Mouse (Mus musculus) A20 (cell line): ENCODE data around the gene Sec62.

Experiments used
- DNase-seq: peaks from one replicate; pipeline ENCODE4 v3.0.0-alpha.2; 2011; ENCODE audit warnings: low read depth, low spot score

Gene Sec62

GRCm38 (mm10) chr3:30792737-30793402 is at the start of gene Sec62:
Gene Sec62, plus strand, starts transcription at chr3:30792875.
- DNase-seq = peak; percentile 95

GRCm38 (mm10) chr3:30742891-30743290 is 49.8 kb upstream of the Sec62 start:
- no peak for DNase-seq

GRCm38 (mm10) chr3:30746006-30746405 is 46.7 kb upstream of the Sec62 start, which contains the start of gene Samd7:
Gene Samd7, plus strand, starts transcription at chr3:30746293.
- no peak for DNase-seq

GRCm38 (mm10) chr3:30748316-30748715 is 44.4 kb upstream of the Sec62 start:
- no peak for DNase-seq

GRCm38 (mm10) chr3:30754696-30755095 is 38.0 kb upstream of the Sec62 start:
- DNase-seq = no peak

GRCm38 (mm10) chr3:30764877-30765276 is 27.8 kb upstream of the Sec62 start:
- DNase-seq = no peak

GRCm38 (mm10) chr3:30765311-30766027 is 27.2 kb upstream of the Sec62 start:
- DNase-seq = no peak

- DNase-seq = no peak
These were observed 26.5 kb upstream of the Sec62 start for GRCm38 (mm10) chr3:30766177-30766576.

- DNase-seq = no peak
These were observed 25.4 kb upstream of the Sec62 start for GRCm38 (mm10) chr3:30767271-30767670.

- DNase-seq = no peak
These were observed 22.7 kb upstream of the Sec62 start for GRCm38 (mm10) chr3:30769755-30770515.

- no peak for DNase-seq
These were observed 21.1 kb upstream of the Sec62 start for GRCm38 (mm10) chr3:30771560-30771959.

- DNase-seq = no peak
These were observed 20.0 kb upstream of the Sec62 start for GRCm38 (mm10) chr3:30772631-30773030.

GRCm38 (mm10) chr3:30774677-30775076 is 18.0 kb upstream of the Sec62 start:
- no peak for DNase-seq

- DNase-seq = no peak
These were observed 14.7 kb upstream of the Sec62 start for GRCm38 (mm10) chr3:30777984-30778383.

- DNase-seq = no peak
These were observed 4.1 kb upstream of the Sec62 start for GRCm38 (mm10) chr3:30788531-30788930.

GRCm38 (mm10) chr3:30793403-30794221 is 937 bp downstream of the Sec62 start:
- peak; percentile 67 for DNase-seq

- no peak for DNase-seq
These were observed 9.5 kb downstream of the Sec62 start for GRCm38 (mm10) chr3:30802171-30802570.

- no peak for DNase-seq
These were observed 20.2 kb downstream of the Sec62 start for GRCm38 (mm10) chr3:30812881-30813280.

GRCm38 (mm10) chr3:30818630-30819125 is 26.0 kb downstream of the Sec62 start:
- no peak for DNase-seq

GRCm38 (mm10) chr3:30822163-30822562 is 29.5 kb downstream of the Sec62 start:
- no peak for DNase-seq

- no peak for DNase-seq
These were observed 33.4 kb downstream of the Sec62 start for GRCm38 (mm10) chr3:30826069-30826468.
